Mouse (Mus musculus) myocyte (in vitro differentiated cells): ENCODE data around the gene Tgfbr1.

Experiments used
- CEBPB ChIP-seq: IDR thresholded peaks from 2 replicates; pipeline ENCODE4 v1.6.1; 2011; ENCODE audit warnings: mild to moderate bottlenecking, moderate library complexity; ENCODE audit not compliant: poor library complexity, insufficient read depth, severe bottlenecking
- E2F4 ChIP-seq: IDR thresholded peaks from one replicate; pipeline ENCODE4 v1.6.1; 2011; ENCODE audit warnings: mild to moderate bottlenecking, control low read depth, moderate library complexity; ENCODE audit not compliant: insufficient read depth
- MAX ChIP-seq: IDR thresholded peaks from one replicate; pipeline ENCODE4 v1.6.1; 2011; ENCODE audit warnings: low read depth, mild to moderate bottlenecking, control low read depth
- MYOD1 ChIP-seq, 3 experiments: IDR thresholded peaks; one replicate each; pipeline ENCODE4 v1.6.1; 2011; ENCODE audit warnings: control low read depth in 2 of 3, low read depth in 2 of 3, mild to moderate bottlenecking in 2 of 3, moderate library complexity in 1 of 3; ENCODE audit not compliant: insufficient read length in 2 of 3, control insufficient read depth in 1 of 3
- POLR2A ChIP-seq: IDR thresholded peaks from one replicate; pipeline ENCODE4 v1.6.1; 2011; ENCODE audit warnings: low read depth, mild to moderate bottlenecking, control low read depth, moderate library complexity; ENCODE audit not compliant: insufficient read length
- POLR2AphosphoS2 ChIP-seq: IDR thresholded peaks from one replicate; pipeline ENCODE4 v1.6.1; 2011; ENCODE audit warnings: low read depth, control low read depth; ENCODE audit not compliant: insufficient read length
- TCF12 ChIP-seq: IDR thresholded peaks from one replicate; pipeline ENCODE4 v1.6.1; 2011; ENCODE audit warnings: mild to moderate bottlenecking, control low read depth; ENCODE audit not compliant: poor library complexity, insufficient read depth, severe bottlenecking
- USF1 ChIP-seq: IDR thresholded peaks from one replicate; pipeline ENCODE4 v1.6.1; 2011; ENCODE audit warnings: low read depth, mild to moderate bottlenecking, control low read depth, moderate library complexity

DNA sequence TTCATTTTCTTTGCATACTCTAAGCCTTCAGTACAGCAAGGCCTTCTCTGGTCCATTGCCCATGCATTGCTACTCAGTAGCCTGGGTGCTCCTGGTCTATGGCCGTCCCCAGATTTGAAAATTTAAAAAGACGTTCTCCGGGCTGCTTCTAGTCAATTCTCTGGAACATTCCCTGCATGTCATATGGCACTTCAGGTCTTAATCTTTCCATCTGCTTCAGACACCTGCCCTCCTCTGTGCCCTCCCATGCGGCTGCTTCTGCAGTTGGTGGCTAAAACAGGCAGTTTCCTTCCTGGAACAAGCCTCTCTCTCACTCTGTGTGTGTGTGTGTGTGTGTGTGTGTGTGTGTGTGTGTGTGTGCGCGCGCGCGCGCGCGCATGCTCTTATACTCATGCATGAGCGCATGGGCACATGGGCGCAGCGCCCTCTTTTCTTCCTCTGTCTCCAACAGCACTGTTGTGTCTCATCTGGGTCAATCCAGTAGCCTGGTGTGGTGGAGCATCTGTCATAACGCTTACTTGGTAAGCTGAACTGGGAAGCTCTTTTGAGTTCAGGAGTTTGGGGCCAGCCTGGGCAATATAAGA, 72.3 kb downstream of the Tgfbr1 start:
- TF ChIP-seq TCF12 (no peak), POLR2AphosphoS2 (no peak), USF1 (no peak), MAX (no peak), POLR2A (no peak), MYOD1 (IDR thresholded peaks at IDR 0.05; ENCODE audit: control insufficient read depth in 1 of 3, insufficient read length in 2 of 3, low read depth in 2 of 3) (no peak), E2F4 (no peak), CEBPB (no peak)
